Mouse (Mus musculus): ENCODE data around the gene Pard3. TPM values are rescaled to one million over a fixed set of nuclear protein-coding genes. Genes with fewer than 3 reads are reported as not detected.

The Pard3 gene
- polyA plus RNA-seq, 1 experiment = 32.0 TPM

DNA sequence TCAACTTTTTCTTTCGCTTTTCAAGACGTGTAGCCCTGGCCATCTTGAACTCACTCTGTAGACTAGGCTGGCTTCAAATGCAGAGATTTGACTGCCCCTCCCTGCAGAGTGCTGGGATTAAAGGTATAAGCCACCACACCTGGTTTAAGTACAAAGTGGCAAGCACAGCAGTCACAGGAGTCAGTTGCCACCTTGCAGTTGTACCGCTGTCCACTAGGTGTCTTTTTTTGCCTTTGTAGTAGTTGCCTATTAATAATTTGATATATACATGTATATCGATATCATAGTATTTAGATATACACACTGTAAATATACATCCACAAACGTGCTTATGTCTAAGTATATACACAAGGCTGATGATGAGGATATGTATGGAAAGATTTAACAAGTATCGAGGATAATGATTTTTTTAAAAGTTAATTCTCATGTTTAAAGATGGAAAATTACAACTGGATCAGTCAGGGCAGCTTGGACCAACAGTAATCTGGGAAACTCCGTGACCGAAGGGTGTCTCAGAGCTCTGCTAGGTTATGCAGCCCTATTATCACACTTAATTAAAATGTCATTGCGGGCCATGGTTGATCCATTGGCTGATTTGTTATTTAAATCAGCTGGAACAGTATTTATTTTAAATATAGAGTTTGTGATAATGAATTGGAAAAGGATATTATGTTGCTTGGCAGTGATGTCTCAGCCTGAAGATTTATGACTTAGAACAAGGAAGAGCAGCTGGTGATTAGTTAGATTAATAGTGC is 220.9 kb downstream of the Pard3 start:
- DNase-seq (ENCODE audit: low spot score) = no peak

- DNase-seq (ENCODE audit: low spot score) = no peak
Measured at GRCm38 (mm10) chr8:127287816-127288215, 224.1 kb downstream of the Pard3 start.

- DNase-seq (ENCODE audit: low spot score) = no peak
Measured at GRCm38 (mm10) chr8:127292307-127292706, 228.6 kb downstream of the Pard3 start.

DNA sequence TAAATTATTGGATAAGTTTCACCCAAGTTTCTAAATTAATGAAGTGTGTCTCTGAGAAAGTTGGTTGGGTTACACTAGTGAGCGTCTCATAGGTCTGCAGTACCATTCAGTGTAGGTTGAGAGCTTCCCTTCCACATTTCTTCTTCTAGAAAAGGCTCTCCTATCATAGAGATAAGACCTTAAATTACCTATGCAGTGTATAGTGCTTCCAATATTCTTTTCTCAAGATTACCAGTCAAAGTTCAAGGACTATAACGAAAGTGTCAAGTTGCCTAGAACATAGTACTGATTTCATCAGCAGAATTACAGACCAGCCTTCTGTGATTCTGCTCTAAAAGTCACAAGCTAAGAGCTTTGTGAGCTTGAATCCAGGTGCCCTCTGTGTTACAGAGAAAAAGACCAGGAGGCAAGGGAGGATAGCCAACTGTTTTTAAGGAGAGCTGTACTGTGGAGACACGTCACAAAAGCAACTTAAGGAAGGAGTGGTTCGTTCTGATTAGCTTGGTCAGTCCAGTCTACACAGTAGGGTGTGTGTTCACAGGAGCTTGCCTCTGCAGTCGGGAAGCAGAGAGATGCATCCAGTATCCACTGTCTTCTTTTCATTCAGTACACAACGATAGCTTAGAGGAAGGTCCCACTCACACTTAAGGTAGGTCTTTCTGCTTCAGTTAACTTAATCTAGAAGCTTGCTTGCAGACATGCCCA is 229.5 kb downstream of the Pard3 start:
- no peak for DNase-seq (ENCODE audit: low spot score)

DNA sequence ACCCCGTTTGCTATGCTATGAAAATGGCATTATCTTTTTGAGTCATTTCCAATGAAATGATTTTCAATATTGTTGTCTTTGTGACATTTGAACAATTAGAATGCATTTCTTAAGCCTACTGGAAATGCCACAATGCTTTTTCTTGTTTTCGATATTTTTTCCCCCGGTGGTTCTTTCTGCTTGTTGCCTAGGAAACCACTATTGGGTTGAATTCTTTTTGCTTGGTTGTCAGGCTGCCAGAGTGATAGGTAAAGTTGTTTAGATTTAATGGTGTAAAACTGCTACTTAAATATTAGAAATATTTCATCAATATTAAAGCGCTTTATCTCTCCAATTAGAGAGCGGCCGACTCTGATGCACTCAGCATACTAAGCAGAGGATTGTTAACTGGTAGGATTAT is 230.4 kb downstream of the Pard3 start:
- DNase-seq (ENCODE audit: low spot score) = no peak

- no peak for DNase-seq (ENCODE audit: low spot score)
Measured at GRCm38 (mm10) chr8:127295848-127296247, 232.2 kb downstream of the Pard3 start.

DNA sequence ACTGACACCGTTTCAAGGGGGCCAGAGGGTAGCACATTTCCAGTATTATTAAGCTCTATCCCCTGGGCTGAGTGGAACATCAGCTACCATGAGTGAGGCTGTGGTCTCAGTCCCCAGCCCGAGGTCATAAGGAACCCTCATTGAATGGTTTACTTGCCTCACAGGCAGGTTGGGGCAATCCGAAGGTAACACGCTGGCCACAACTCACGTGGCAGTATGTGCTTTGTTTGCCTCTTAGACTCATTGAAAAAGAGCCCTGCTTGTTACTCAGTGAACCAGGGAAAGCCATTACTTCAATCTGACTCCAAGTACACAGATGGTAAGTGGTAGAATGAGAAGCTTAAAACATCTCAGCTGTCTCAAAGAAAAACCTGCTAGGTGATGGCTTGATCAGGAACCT is 236.8 kb downstream of the Pard3 start:
- DNase-seq (ENCODE audit: low spot score) = no peak

- DNase-seq (ENCODE audit: low spot score) = no peak
Measured at GRCm38 (mm10) chr8:127302847-127303445, 239.3 kb downstream of the Pard3 start.

GRCm38 (mm10) chr8:127307026-127307425 is 243.3 kb downstream of the Pard3 start:
- DNase-seq (ENCODE audit: low spot score) = no peak

DNA sequence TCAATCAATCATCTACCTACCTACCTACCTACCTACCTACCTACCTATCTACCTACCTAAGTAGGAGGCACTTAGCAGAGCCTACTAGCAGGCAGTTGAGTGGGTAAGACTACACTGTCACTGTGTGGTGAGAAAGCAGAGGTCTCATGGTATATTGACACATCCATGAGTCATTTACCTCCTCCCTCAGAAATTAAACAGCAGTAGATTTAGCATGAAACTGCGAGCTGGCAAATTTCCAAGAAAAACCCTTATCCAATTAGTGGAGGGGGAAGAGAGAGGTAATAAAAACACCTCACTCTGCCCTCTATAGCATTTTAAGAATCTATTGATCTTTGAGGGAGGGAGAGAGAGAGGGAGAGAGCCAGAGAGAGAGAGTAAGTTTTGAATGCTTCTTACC is 245.7 kb downstream of the Pard3 start:
- DNase-seq (ENCODE audit: low spot score) = no peak

DNA sequence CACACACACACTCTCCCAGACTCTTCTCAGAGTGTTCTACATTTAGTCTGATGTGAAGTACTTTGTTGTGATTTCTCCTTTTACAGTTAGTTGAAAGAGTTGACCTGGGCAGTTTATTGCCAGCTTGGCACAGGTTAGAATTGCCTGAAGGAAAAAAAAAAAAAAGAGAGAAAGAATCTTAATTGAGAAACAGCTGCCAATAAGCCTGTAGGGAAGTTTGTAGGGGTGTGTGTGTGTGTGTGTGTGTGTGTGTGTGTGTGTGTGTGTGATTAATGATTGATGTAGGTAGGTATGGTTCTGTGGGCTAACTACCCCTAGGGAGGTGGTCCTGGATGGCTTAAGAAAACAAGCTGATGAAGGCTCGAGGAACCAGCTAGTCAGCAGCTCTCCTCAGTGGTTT is 252.1 kb downstream of the Pard3 start:
- DNase-seq (ENCODE audit: low spot score) = no peak

- DNase-seq (ENCODE audit: low spot score) = no peak
Measured at GRCm38 (mm10) chr8:127317914-127318313, 254.2 kb downstream of the Pard3 start.

- no peak for DNase-seq (ENCODE audit: low spot score)
Measured at GRCm38 (mm10) chr8:127318377-127319159, 254.9 kb downstream of the Pard3 start.

GRCm38 (mm10) chr8:127320930-127321329 is 257.2 kb downstream of the Pard3 start:
- DNase-seq (ENCODE audit: low spot score) = no peak

DNA sequence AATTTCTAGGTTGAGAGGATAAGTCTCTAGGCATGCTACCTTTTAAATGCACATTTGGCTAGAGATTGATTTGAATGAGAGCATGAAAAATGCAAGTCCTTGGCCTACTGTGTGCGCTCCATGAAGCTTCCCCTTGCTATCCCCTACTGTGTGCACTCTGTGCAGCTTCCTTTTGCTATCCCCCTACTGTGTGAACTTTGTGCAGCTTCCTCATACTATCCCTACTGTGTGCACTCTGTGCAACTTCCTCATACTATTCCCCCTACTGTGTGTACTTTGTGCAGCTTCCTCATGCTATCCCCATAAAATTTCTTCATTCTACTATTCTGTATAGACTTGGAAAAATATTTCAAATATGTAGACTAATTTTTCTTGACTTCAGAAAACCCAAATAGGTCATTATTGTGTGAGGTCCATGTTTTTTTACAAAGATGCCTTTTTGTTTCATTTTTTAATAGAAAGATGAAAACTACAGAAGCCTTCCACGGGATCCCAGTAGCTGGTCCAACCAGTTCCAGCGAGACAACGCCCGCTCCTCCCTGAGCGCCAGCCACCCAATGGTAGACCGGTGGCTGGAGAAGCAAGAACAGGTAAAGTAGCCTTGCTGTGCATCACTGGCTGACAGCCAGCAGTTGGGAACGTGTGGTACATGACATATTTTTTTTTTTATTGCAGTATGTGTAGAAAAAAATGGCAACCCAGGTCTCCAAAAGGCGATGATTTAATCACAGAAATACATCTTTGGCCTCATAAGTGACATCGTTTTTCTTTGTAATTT is 260.1 kb downstream of the Pard3 start:
- DNase-seq (ENCODE audit: low spot score) = no peak

GRCm38 (mm10) chr8:127324836-127325570 is 261.3 kb downstream of the Pard3 start:
- no peak for DNase-seq (ENCODE audit: low spot score)

GRCm38 (mm10) chr8:127325749-127326148 is 262.1 kb downstream of the Pard3 start:
- no peak for DNase-seq (ENCODE audit: low spot score)

GRCm38 (mm10) chr8:127330258-127331187 is 266.8 kb downstream of the Pard3 start:
- DNase-seq (ENCODE audit: low spot score) = no peak

GRCm38 (mm10) chr8:127331751-127332150 is 268.1 kb downstream of the Pard3 start:
- no peak for DNase-seq (ENCODE audit: low spot score)

- DNase-seq (ENCODE audit: low spot score) = no peak
Measured at GRCm38 (mm10) chr8:127335216-127335615, 271.5 kb downstream of the Pard3 start.
